ENCODE assay signal across 10 mouse cellular contexts in genomic region chr6:99263886-99264185, GRCm38 (mm10).
DNase-seq lines count a peak whose midpoint lies in the region; ATAC-seq and TF ChIP-seq lines count a peak whose summit lies in the region.
"Had no signal": no experiment of that assay in that cellular context is flagged by ENCODE, and none has a peak within 500 bp of the region (broad histone marks: within the 10 kb centered on the region; RNA-seq: fewer than 3 reads in every experiment).

No protein-coding gene starts in this region.

- no peak for TF ChIP-seq CTCF in kidney, adult 2 months (conservative IDR thresholded peaks at IDR 0.05; ENCODE audit: insufficient read depth, insufficient read length, low read depth, low read length)

- no peaks in the 10 kb centered on the region for H3K9me3 ChIP-seq in embryonic facial prominence, embryonic 12.5 days
- H3K9me3 ChIP-seq: embryonic facial prominence, embryonic 13.5 days had no signal

- no peak overlapping the region for H3K27ac ChIP-seq in kidney, adult 2 months (ENCODE audit: insufficient read depth, low read depth, low read length)
- H3K27ac ChIP-seq in embryonic facial prominence, embryonic 12.5 days = no peak overlapping the region
- H3K27ac ChIP-seq: embryonic facial prominence, embryonic 13.5 days had no signal

- H3K36me3 ChIP-seq in kidney, adult 2 months (ENCODE audit: control insufficient read depth, insufficient read depth, low read length) = no peaks in the 10 kb centered on the region
- H3K36me3 ChIP-seq in embryonic facial prominence, embryonic 12.5 days = no peaks in the 10 kb centered on the region
- H3K36me3 ChIP-seq: embryonic facial prominence, embryonic 13.5 days had no signal

- H3K4me2 ChIP-seq in embryonic facial prominence, embryonic 12.5 days (replicated peaks) = peak overlapping the region; percentile 22; the same call in 1 of the 2 replicates
- H3K4me2 ChIP-seq: embryonic facial prominence, embryonic 13.5 days had no signal

- 46% methylated on average over 2 of the region's 2 CpGs for WGBS in kidney, adult 2 months
- 46% methylated on average over 2 of the region's 2 CpGs for WGBS in embryonic facial prominence, embryonic 12.5 days

- intact Hi-C loops in left cerebral cortex, postnatal 10 days (cut with DNase I) = loop anchor here (10.0 kb wide), 3 partner anchors 239 to 1149 kb away; no protein-coding TSS in a partner anchor

- peak; percentile 42 for DNase-seq in kidney, adult 2 months
- no peak for DNase-seq in kidney, adult 11 months
- peak; percentile 27 for DNase-seq in heart, postnatal 4 days
- DNase-seq in lung, postnatal 14 days = peak; percentile 46
- no peak for DNase-seq in right cerebral cortex, postnatal 4 days
- DNase-seq in left cerebral cortex, postnatal 10 days (ENCODE audit: extremely low spot score in 1 of 2, low spot score in 2 of 2) = no peak
- DNase-seq in retina, embryonic 14.5 days (ENCODE audit: low spot score) = no peak
- DNase-seq: right cerebral cortex, postnatal 14 days had no signal

- no peak overlapping the region for H3K4me3 ChIP-seq in kidney, adult 2 months (ENCODE audit: insufficient read depth, low read depth, low read length)
- H3K4me3 ChIP-seq in embryonic facial prominence, embryonic 12.5 days = no peak overlapping the region
- H3K4me3 ChIP-seq: embryonic facial prominence, embryonic 13.5 days had no signal

- no peaks in the 10 kb centered on the region for H3K27me3 ChIP-seq in kidney, adult 2 months (replicated peaks; ENCODE audit: control insufficient read depth, insufficient read depth, low read length)
- H3K27me3 ChIP-seq in embryonic facial prominence, embryonic 12.5 days = 0 out of 2 replicates have a peak, but pooled peaks cover 3% of the 10 kb centered on the region

- TF ChIP-seq POLR2A in kidney, adult 2 months (IDR thresholded peaks at IDR 0.05; ENCODE audit: low read depth, low read length) = no peak

- no peak for ATAC-seq in embryonic facial prominence, embryonic 12.5 days (ENCODE audit: insufficient number of reproducible peaks, insufficient read depth, low FRiP score, low TSS enrichment)

- peaks cover 5% of the 10 kb centered on the region; the same call in 1 of the 2 replicates for H3K4me1 ChIP-seq in kidney, adult 2 months (ENCODE audit: control insufficient read depth, insufficient read depth, low read length)
- H3K4me1 ChIP-seq in embryonic facial prominence, embryonic 12.5 days = peaks cover 66% of the 10 kb centered on the region

- H3K9ac ChIP-seq in embryonic facial prominence, embryonic 12.5 days = no peak overlapping the region
- H3K9ac ChIP-seq: embryonic facial prominence, embryonic 13.5 days had no signal

Comparison
In these comparisons a context has a peak if more than half of its experiments do, and no peak if none do; other contexts are left out.
1. DNase-seq: peak in kidney, adult 2 months (single experiment), heart, postnatal 4 days (single experiment) and lung, postnatal 14 days (single experiment); none in kidney, adult 11 months (single experiment), right cerebral cortex, postnatal 4 days (single experiment), left cerebral cortex, postnatal 10 days (0 of 2) and retina, embryonic 14.5 days (single experiment).